Mouse (Mus musculus) intestine, embryonic 16.5 days (tissue): ENCODE data around the gene Nat10. TPM values are rescaled to one million over a fixed set of nuclear protein-coding genes. Genes with fewer than 3 reads are reported as not detected.
A peak's percentile ranks its signal among the peaks of the same experiment; 100 is the strongest.

Source experiments
- ATAC-seq: fragments of 200-750 bp; cut with Nextera tagmentation; 2 replicates; pipeline ENCODE4 v1.8.0; 2017; ENCODE audit warnings: moderate TSS enrichment, moderate library complexity
- H3K27ac ChIP-seq: fragments of 300-500 bp; sonication (generic); 2 replicates; pipeline ENCODE4 v1.5.1; 2014; ENCODE audit warnings: mild to moderate bottlenecking, low read length
- H3K27me3 ChIP-seq: fragments of 300-500 bp; sonication (generic); replicated peaks from 2 replicates; pipeline ENCODE4 v1.6.1; 2014; ENCODE audit warnings: low read length, control low read depth, mixed read lengths; ENCODE audit not compliant: control insufficient read depth, insufficient read depth
- H3K36me3 ChIP-seq: fragments of 300-500 bp; sonication (generic); 2 replicates; pipeline ENCODE4 v1.6.1; 2014; ENCODE audit warnings: low read length, control low read depth; ENCODE audit not compliant: control insufficient read depth, insufficient read depth
- H3K4me1 ChIP-seq: fragments of 300-500 bp; sonication (generic); 2 replicates; pipeline ENCODE4 v1.6.1; 2014; ENCODE audit warnings: low read length, control low read depth, mixed read lengths; ENCODE audit not compliant: control insufficient read depth, insufficient read depth
- H3K4me2 ChIP-seq: fragments of 300-500 bp; sonication (generic); 2 replicates; pipeline ENCODE4 v1.6.1; 2014; ENCODE audit warnings: low read depth, low read length, control low read depth
- H3K4me3 ChIP-seq: fragments of 300-500 bp; sonication (generic); 2 replicates; pipeline ENCODE4 v1.5.1; 2014; ENCODE audit warnings: mild to moderate bottlenecking, low read length
- H3K9ac ChIP-seq: fragments of 300-500 bp; sonication (generic); 2 replicates; pipeline ENCODE4 v1.6.1; 2014; ENCODE audit warnings: low read depth, low read length
- H3K9me3 ChIP-seq: fragments of 300-500 bp; sonication (generic); 2 replicates; pipeline ENCODE4 v1.6.1; 2016; ENCODE audit warnings: low read length, control low read depth; ENCODE audit not compliant: control insufficient read depth
- WGBS: fragments of 180-500 bp; shearing (Covaris S2); extraction: QIAGEN DNeasy Blood & Tissue Kit; methylation state at CpG from one replicate; pipeline ENCODE4 v1.1.7; 2014; 5-methylcytosine and 5-hydroxymethylcytosine counted together
- polyA plus RNA-seq: library from polyadenylated mRNA; unstranded; fragments of >200 nt; fragmentation: Nextera tagmentation; extraction: Ambion mirVana; gene quantifications from 2 replicates; pipeline ENCODE4 v1.2.1, GENCODE M21; 2015

The Nat10 gene
- polyA plus RNA-seq, 1 experiment from 2014 or later: 28.9 TPM

GRCm38 (mm10) chr2:103730999-103731398 lies 30.1 kb downstream of the Nat10 start:
- no peak overlapping the region for H3K9ac ChIP-seq
- H3K4me2 ChIP-seq: no peak overlapping the region
- H3K27me3 ChIP-seq: no peaks in the 10 kb centered on the region
- H3K4me3 ChIP-seq: no peak overlapping the region
- no peaks in the 10 kb centered on the region for H3K9me3 ChIP-seq
- no peaks in the 10 kb centered on the region for H3K4me1 ChIP-seq
- no peak overlapping the region for H3K27ac ChIP-seq
- ATAC-seq: no peak
- H3K36me3 ChIP-seq: peaks cover 26% of the 10 kb centered on the region
- WGBS: 89% methylated on average over 8 of the region's 8 CpGs

GRCm38 (mm10) chr2:103728027-103728540 lies 33.0 kb downstream of the Nat10 start:
- peak; percentile 56 for ATAC-seq
- Histone ChIP-seq H3K4me1 (no peaks in the 10 kb centered on the region), H3K9me3 (no peaks in the 10 kb centered on the region), H3K4me3 (no peak overlapping the region), H3K36me3 (peaks cover 21% of the 10 kb centered on the region), H3K9ac (no peak overlapping the region), H3K4me2 (no peak overlapping the region), H3K27ac (peak overlapping the region; percentile 40; the same call in 1 of the 2 replicates), H3K27me3 (no peaks in the 10 kb centered on the region)
- WGBS: 68% methylated on average over 12 of the region's 12 CpGs

GRCm38 (mm10) chr2:103724521-103724920 lies 36.5 kb downstream of the Nat10 start:
- Histone ChIP-seq H3K36me3 (peaks cover 10% of the 10 kb centered on the region), H3K9me3 (no peaks in the 10 kb centered on the region), H3K9ac (no peak overlapping the region), H3K4me3 (no peak overlapping the region), H3K27ac (no peak overlapping the region), H3K27me3 (no peaks in the 10 kb centered on the region), H3K4me2 (no peak overlapping the region), H3K4me1 (no peaks in the 10 kb centered on the region)
- WGBS: 91% methylated on average over 2 of the region's 2 CpGs
- ATAC-seq: no peak

- H3K27me3 ChIP-seq: no peaks in the 10 kb centered on the region
- WGBS: 91% methylated on average over 7 of the region's 7 CpGs
- no peak overlapping the region for H3K4me2 ChIP-seq
- no peak overlapping the region for H3K27ac ChIP-seq
- peaks cover 5% of the 10 kb centered on the region for H3K36me3 ChIP-seq
- no peak for ATAC-seq
- no peaks in the 10 kb centered on the region for H3K9me3 ChIP-seq
- H3K4me3 ChIP-seq: no peak overlapping the region
- H3K9ac ChIP-seq: no peak overlapping the region
- no peaks in the 10 kb centered on the region; the same call in 1 of the 2 replicates for H3K4me1 ChIP-seq
Measured at GRCm38 (mm10) chr2:103719292-103719646, 41.8 kb downstream of the Nat10 start.

- Histone ChIP-seq H3K4me3 (no peak overlapping the region), H3K27me3 (no peaks in the 10 kb centered on the region), H3K36me3 (peaks cover 5% of the 10 kb centered on the region), H3K9me3 (no peaks in the 10 kb centered on the region), H3K4me1 (no peaks in the 10 kb centered on the region; the same call in 1 of the 2 replicates), H3K27ac (no peak overlapping the region), H3K4me2 (no peak overlapping the region), H3K9ac (no peak overlapping the region)
- ATAC-seq: peak; percentile 61
- WGBS: 59% methylated on average over 8 of the region's 8 CpGs
Measured at GRCm38 (mm10) chr2:103718594-103719291, 42.3 kb downstream of the Nat10 start.

- no peak overlapping the region for H3K27ac ChIP-seq
- H3K4me2 ChIP-seq: no peak overlapping the region
- 42% methylated on average over 4 of the region's 4 CpGs for WGBS
- no peak for ATAC-seq
- H3K27me3 ChIP-seq: no peaks in the 10 kb centered on the region
- no peaks in the 10 kb centered on the region for H3K36me3 ChIP-seq
- H3K9me3 ChIP-seq: no peaks in the 10 kb centered on the region
- no peak overlapping the region for H3K4me3 ChIP-seq
- no peak overlapping the region for H3K9ac ChIP-seq
- no peaks in the 10 kb centered on the region; the same call in 1 of the 2 replicates for H3K4me1 ChIP-seq
Measured at GRCm38 (mm10) chr2:103714412-103714811, 46.7 kb downstream of the Nat10 start.

- no peak overlapping the region for H3K4me2 ChIP-seq
- ATAC-seq: peak; percentile 82
- H3K9me3 ChIP-seq: no peaks in the 10 kb centered on the region
- H3K4me3 ChIP-seq: no peak overlapping the region
- 62% methylated on average over 7 of the region's 7 CpGs for WGBS
- no peak overlapping the region for H3K27ac ChIP-seq
- no peak overlapping the region for H3K9ac ChIP-seq
- H3K27me3 ChIP-seq: no peaks in the 10 kb centered on the region
- H3K36me3 ChIP-seq: no peaks in the 10 kb centered on the region
- H3K4me1 ChIP-seq: no peaks in the 10 kb centered on the region; the same call in 1 of the 2 replicates
Measured at GRCm38 (mm10) chr2:103713831-103714230, 47.2 kb downstream of the Nat10 start.

- no peak overlapping the region for H3K4me3 ChIP-seq
- H3K27me3 ChIP-seq: no peaks in the 10 kb centered on the region
- no peaks in the 10 kb centered on the region; the same call in 1 of the 2 replicates for H3K36me3 ChIP-seq
- H3K27ac ChIP-seq: no peak overlapping the region
- no peak for ATAC-seq
- H3K4me1 ChIP-seq: peaks cover 6% of the 10 kb centered on the region; the same call in 1 of the 2 replicates
- no peak overlapping the region for H3K4me2 ChIP-seq
- no peak overlapping the region for H3K9ac ChIP-seq
- H3K9me3 ChIP-seq: no peaks in the 10 kb centered on the region
- WGBS: 74% methylated on average over 7 of the region's 7 CpGs
Measured at GRCm38 (mm10) chr2:103710849-103711248, 50.2 kb downstream of the Nat10 start.

- H3K36me3 ChIP-seq: no peaks in the 10 kb centered on the region; the same call in 1 of the 2 replicates
- ATAC-seq: no peak
- H3K27ac ChIP-seq: no peak overlapping the region
- WGBS: 84% methylated on average over 6 of the region's 6 CpGs
- H3K4me2 ChIP-seq: no peak overlapping the region
- H3K4me1 ChIP-seq: peaks cover 6% of the 10 kb centered on the region; the same call in 1 of the 2 replicates
- no peak overlapping the region for H3K9ac ChIP-seq
- H3K9me3 ChIP-seq: no peaks in the 10 kb centered on the region
- no peak overlapping the region for H3K4me3 ChIP-seq
- no peaks in the 10 kb centered on the region for H3K27me3 ChIP-seq
Measured at GRCm38 (mm10) chr2:103707056-103707776, 53.9 kb downstream of the Nat10 start.
